Mouse (Mus musculus) macrophage (primary cell): ENCODE data around the gene Rab35. TPM values are rescaled to one million over a fixed set of nuclear protein-coding genes. Genes with fewer than 3 reads are reported as not detected.

Experiments used
- H3K27ac ChIP-seq: fragments of 350-480 bp; formaldehyde crosslinking; 2 replicates; pipeline ENCODE4 v1.9.0; 2021
- H3K36me3 ChIP-seq: fragments of 350-480 bp; formaldehyde crosslinking; 2 replicates; pipeline ENCODE4 v1.9.0; 2021; ENCODE audit errors: inconsistent target
- H3K4me3 ChIP-seq: fragments of 350-480 bp; formaldehyde crosslinking; 2 replicates; pipeline ENCODE4 v1.9.0; 2021; ENCODE audit errors: inconsistent target
- H3K79me2 ChIP-seq: fragments of 350-480 bp; formaldehyde crosslinking; 2 replicates; pipeline ENCODE4 v1.9.0; 2021; ENCODE audit errors: inconsistent target
- WGBS: methylation state at CpG from one replicate; pipeline ENCODE4 v1.1.7; 2026; ENCODE audit warnings: inconsistent platforms; ENCODE audit not compliant: missing documents; 5-methylcytosine and 5-hydroxymethylcytosine counted together
- polyA plus RNA-seq: library from polyadenylated mRNA; stranded (reverse); fragments of 250-400 nt; gene quantifications from 3 replicates; pipeline ENCODE4 v1.2.4, GENCODE M21; 2018; ENCODE audit warnings: inconsistent platforms

Gene Rab35
- polyA plus RNA-seq, 1 experiment from 2014 or later: 67.5 TPM

DNA sequence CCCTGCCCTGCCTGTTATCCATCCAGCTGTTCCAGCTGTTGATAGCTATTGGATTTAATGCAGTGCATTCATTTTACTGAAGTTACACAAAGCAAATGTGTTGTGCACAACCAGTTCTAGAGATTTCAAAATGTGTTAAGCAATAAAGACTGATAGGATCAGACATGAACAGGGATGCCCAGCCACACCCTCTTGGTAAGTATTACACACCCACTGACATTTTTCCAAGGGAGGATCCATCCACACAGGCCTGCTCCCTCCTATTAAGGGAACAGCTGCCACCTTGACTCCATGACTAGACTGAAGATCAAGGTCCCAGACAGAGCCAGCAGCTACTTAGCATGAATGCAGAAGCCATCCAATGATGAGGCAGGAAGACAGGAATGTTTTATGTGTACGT, 25.5 kb downstream of the Rab35 start:
- no peak overlapping the region for H3K27ac ChIP-seq
- no peaks in the 10 kb centered on the region for H3K36me3 ChIP-seq
- no peak overlapping the region for H3K4me3 ChIP-seq
- WGBS: 86% methylated on average over 1 of the region's 1 CpGs
- no peaks in the 10 kb centered on the region for H3K79me2 ChIP-seq

DNA sequence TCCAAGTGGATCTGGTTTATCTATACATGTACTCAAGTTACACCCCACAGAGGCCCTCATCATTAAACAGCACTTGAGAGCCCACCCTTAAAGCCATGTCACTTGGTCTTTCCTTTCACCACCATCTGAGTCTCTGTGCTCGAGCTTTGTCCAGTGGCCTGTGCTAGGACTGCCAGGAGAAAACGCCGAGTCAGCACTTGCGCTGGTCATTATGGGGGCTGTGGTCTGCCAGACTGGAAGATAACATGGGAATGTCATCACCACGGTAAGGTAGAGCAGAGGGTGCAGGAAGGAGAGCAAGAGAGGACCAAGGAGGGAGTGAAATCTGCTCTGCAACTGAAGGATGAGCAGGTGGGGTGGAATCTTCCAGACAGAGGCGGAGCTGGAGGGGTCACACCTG, 26.6 kb downstream of the Rab35 start:
- Histone ChIP-seq H3K36me3 (no peaks in the 10 kb centered on the region), H3K4me3 (no peak overlapping the region), H3K79me2 (no peaks in the 10 kb centered on the region), H3K27ac (no peak overlapping the region)
- WGBS: 87% methylated on average over 6 of the region's 6 CpGs

DNA sequence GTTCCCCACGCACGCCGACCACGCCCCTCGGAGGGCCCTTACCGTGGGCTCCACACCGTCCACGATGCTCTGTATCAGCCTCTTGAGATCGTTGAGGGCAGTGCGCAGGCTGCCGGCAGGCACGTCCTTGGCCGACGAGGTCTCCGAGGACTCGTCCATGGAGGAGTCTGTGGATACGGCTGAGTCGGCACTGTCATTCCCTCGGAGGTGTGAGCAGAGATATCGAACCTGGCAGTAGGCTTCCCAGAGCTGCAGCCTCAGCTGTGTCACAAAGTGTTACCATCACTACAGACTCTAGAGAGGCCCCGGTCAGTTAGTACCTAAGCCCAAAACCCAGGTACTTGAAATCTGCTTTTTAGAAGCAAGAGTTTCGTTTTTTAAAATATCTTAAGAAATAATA, 30.9 kb downstream of the Rab35 start:
- H3K79me2 ChIP-seq: no peaks in the 10 kb centered on the region
- H3K36me3 ChIP-seq: no peaks in the 10 kb centered on the region
- no peak overlapping the region for H3K4me3 ChIP-seq
- no peak overlapping the region for H3K27ac ChIP-seq
- 93% methylated on average over 22 of the region's 22 CpGs for WGBS

DNA sequence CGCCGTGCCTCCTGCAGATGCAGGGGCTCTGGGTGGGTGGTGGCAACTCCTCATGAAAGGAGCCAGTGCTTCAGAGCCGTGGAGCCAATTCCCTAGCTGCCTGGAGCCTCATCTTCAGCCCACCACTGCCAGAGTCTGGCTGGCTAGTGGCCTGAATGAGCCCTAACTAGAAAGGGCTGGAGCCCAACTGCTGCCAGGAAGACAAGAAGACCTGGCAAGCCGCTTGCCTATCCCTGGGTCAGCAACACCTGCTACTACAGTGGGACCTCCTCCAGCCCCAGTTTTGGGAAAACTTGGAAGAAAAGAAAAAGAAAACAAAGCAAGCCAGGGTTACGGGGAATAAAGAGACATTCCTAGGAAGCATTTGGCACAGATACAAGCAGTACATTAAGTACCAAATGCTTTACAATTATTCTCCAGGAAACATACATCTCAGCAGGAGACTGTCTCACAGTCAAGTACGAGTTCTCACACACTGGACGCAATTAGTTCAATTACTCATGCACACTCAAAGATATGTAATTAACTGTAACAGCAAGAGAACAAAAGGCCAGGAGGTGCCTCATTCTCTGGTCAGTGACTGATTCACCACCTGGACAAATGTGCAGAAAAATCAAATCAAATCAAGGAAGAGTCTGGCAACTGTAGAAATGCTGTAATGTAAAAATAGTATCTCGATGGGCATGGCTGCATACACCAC, 34.8 kb downstream of the Rab35 start:
- Histone ChIP-seq H3K36me3 (no peaks in the 10 kb centered on the region), H3K4me3 (no peak overlapping the region), H3K79me2 (no peaks in the 10 kb centered on the region), H3K27ac (no peak overlapping the region)
- WGBS: 93% methylated on average over 8 of the region's 8 CpGs

DNA sequence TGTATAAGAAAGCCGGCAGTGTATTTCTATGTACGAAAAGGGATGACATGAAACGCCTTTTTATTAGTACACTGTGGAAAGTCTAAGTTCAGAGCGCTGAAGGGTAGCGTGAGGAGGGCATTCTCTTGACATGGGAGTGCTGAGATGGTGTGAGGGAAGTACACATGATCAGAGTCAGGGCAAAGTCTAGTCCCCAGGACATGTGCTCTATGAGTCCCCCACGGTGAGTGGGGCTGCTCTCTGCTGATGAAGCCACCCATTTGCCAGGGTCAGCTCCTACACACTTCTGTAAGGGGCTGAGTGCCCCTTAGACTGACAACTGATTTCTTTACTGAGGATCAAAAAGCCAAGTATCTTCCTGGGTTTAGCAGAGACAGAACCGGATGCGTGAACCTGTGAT, 35.5 kb downstream of the Rab35 start:
- Histone ChIP-seq H3K79me2 (no peaks in the 10 kb centered on the region), H3K36me3 (no peaks in the 10 kb centered on the region), H3K4me3 (no peak overlapping the region), H3K27ac (no peak overlapping the region)
- WGBS: 93% methylated on average over 8 of the region's 8 CpGs

DNA sequence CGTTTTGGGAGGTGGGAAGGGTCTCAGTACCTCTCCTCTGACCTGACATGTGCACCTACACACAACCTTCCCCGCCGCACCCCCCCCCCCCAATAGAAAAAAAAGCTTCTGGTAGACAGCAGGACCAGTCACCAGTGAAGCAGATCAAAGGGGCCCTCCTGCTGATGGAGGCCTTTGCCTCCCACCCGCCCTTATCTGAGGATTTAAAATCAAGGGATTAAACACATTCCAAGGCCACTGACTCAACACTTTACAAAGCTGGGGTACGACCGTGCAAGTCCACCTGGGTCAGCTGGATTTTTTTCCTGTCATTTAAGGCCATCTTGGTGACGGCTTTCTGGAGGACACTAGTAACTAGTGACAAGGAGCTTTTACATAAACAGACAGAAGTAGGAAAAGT, 36.2 kb downstream of the Rab35 start:
- H3K4me3 ChIP-seq: no peak overlapping the region
- H3K27ac ChIP-seq: no peak overlapping the region
- no peaks in the 10 kb centered on the region for H3K36me3 ChIP-seq
- WGBS: 89% methylated on average over 7 of the region's 7 CpGs
- no peaks in the 10 kb centered on the region for H3K79me2 ChIP-seq

DNA sequence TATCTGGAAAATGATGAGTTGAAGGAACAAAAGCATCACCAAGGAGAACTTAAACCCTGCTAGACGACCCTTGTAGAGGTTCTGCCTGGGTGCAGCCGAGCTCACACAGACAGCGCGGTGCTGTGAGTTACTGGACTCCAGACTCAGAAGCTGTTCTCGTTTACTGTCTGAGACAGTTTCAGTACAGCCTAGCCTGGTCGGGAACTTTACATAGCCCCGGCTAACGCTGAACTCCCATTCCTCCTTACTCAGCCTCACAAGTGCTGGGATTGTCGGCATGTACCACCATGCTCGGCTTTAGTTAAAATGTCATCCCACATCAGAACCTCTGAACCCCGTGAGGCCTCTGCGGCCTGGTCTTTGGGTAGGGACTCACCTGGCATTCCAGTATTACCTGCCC, 37.3 kb downstream of the Rab35 start:
- 94% methylated on average over 12 of the region's 12 CpGs for WGBS
- Histone ChIP-seq H3K36me3 (no peaks in the 10 kb centered on the region), H3K4me3 (no peak overlapping the region), H3K79me2 (no peaks in the 10 kb centered on the region), H3K27ac (no peak overlapping the region)

DNA sequence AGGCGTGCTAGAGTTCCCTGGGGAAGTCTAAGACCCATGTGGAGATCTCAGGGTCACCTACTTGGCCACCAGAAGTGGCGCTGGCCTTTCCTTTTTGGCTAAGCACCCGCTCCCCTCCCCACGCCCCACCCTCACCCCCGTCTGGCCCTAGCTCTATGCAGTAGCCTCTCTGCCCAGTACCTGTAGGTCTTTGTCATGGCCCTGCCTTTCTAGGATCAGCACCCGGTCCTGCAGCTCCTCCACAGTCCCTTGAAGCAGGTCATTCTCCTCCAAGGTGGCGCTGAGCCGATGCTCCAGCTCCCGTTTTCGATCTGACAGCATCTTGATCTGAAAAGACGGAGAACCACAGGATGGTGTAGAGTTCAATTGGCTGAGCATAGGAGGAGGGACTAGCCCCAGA, 38.3 kb downstream of the Rab35 start:
- no peak overlapping the region for H3K27ac ChIP-seq
- H3K4me3 ChIP-seq: no peak overlapping the region
- 93% methylated on average over 11 of the region's 11 CpGs for WGBS
- no peaks in the 10 kb centered on the region for H3K36me3 ChIP-seq
- H3K79me2 ChIP-seq: no peaks in the 10 kb centered on the region

DNA sequence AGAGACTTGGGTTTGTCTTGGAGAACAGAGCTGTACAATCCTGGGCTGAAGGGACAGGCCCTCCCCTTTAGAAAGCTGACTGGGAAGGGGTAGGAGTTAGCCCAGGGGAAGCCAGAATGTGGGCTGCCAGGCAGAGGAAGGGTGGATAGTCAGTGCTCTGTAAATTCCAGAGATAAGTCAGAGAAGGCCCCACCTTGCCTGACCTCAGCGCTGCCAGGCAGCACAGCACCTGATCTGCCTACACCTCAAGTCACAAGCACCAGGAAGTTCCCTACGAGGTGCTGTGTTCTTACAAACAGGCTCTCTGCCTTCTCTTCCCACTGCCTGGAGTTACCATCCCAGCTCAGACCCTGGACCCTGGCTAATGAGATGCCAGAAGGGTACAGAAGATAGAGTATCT, 38.7 kb downstream of the Rab35 start:
- Histone ChIP-seq H3K27ac (no peak overlapping the region), H3K4me3 (no peak overlapping the region), H3K79me2 (no peaks in the 10 kb centered on the region), H3K36me3 (no peaks in the 10 kb centered on the region)
- 65% methylated on average over 2 of the region's 2 CpGs for WGBS

DNA sequence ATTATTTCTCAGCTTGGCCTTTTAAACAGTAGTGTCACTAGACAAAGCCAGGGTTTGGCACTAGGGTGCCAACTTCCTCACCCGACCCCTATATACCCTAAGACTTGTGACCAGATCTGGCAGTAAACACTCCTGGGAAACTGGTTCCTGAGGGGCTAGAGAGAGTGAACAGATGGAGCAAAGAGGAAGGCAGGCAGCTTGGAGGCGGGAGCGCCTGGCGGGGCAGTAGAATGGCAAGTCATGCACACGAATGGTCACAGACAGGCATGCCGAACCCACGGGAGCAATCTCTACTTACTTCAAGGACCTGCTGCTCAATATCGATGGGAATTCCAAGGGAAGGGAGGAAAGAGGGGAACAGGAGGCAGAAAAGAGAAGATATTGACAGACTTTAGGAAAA, 40.1 kb downstream of the Rab35 start:
- no peaks in the 10 kb centered on the region for H3K36me3 ChIP-seq
- H3K27ac ChIP-seq: no peak overlapping the region
- WGBS: 82% methylated on average over 8 of the region's 8 CpGs
- H3K79me2 ChIP-seq: no peaks in the 10 kb centered on the region
- H3K4me3 ChIP-seq: no peak overlapping the region

DNA sequence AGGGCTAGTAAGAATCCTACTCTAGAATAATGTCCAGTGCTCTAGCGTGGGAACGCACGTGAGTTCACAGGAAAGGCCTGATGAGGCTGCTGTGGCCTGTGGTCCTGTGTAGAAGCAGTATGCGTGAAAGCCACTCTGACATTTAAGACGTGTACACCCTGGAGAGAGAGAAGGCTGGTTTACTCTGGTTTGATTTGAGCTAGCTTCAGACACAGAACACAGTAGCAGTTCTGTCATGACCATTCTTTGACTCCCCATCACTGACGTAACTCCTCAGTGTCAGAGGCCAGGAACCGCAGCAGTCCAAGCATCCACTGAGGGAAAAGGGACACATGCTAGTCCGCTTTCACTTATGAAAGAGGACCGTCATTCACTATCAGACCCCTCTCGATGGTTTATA, 53.4 kb downstream of the Rab35 start:
- WGBS: 92% methylated on average over 10 of the region's 10 CpGs
- Histone ChIP-seq H3K27ac (no peak overlapping the region), H3K4me3 (no peak overlapping the region), H3K79me2 (no peaks in the 10 kb centered on the region), H3K36me3 (no peaks in the 10 kb centered on the region)

DNA sequence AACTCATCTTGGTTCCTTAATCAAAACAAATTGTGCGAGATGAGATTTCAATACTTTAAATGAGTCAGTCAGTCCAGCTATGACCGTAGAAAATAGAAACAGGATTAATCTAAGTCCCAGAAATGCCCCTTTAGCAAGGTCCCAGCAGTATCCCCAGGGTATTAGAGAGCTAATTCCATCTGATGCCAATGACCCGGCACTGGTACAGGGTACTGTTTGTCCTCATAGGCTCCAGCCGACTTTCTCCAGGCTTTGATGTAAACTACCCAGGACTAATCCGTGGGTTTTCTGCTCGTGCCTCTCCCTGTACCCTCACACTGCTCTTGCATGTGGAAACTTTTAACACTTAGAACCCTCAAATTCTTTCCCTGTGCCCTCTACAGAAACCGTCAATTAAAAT, 55.0 kb downstream of the Rab35 start:
- Histone ChIP-seq H3K27ac (no peak overlapping the region), H3K79me2 (no peaks in the 10 kb centered on the region), H3K36me3 (no peaks in the 10 kb centered on the region), H3K4me3 (no peak overlapping the region)
- WGBS: 92% methylated on average over 7 of the region's 7 CpGs

DNA sequence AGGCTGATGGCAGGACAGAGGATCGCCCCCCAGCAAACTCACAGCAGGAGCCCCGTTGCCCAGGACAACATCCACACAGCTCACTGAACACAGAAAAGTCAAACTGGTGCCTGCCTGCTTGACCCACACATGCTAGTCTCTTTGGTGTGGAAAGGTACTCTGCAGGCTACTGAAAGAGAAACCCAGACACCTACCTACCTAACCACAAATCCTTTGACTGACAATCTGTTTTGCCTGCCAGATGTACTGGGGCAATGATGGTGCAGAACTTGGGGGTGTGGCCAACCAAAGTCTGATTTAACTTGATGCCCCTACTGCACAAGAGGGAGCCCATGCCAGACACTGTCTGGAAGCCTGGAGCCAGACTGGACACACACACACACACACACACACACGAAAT, 61.6 kb downstream of the Rab35 start:
- no peak overlapping the region for H3K27ac ChIP-seq
- WGBS: 82% methylated on average over 3 of the region's 3 CpGs
- no peaks in the 10 kb centered on the region for H3K79me2 ChIP-seq
- no peaks in the 10 kb centered on the region for H3K36me3 ChIP-seq
- H3K4me3 ChIP-seq: no peak overlapping the region

DNA sequence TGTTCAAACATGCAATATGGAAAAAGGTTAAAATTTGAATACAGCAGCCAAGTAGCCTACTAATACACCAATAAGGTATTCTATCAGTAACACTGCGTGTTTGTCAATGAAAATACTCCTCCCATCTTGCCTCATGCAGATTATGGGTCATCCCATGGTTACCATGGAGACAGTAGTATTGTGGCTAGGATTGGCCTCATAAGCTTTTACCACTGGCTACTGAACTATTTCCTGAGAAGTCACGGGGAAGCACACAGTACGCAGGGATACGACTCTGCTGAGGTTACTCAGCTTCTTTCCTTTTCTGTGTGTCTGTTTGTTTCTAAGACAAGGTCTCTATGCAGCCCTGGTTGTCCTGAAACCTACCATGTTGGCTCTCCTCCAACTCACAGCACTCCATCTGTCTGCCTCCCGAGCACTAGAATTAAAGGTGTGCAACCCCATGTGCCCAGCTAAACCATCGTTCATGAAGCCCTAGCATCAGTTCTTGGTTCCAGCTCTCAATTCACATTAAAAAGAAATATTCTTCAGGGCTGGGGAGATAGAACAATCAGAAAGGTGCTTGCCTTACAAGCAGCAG, 63.6 kb downstream of the Rab35 start:
- Histone ChIP-seq H3K4me3 (no peak overlapping the region), H3K27ac (no peak overlapping the region), H3K36me3 (no peaks in the 10 kb centered on the region), H3K79me2 (no peaks in the 10 kb centered on the region)
- WGBS: 23% methylated on average over 5 of the region's 6 CpGs

DNA sequence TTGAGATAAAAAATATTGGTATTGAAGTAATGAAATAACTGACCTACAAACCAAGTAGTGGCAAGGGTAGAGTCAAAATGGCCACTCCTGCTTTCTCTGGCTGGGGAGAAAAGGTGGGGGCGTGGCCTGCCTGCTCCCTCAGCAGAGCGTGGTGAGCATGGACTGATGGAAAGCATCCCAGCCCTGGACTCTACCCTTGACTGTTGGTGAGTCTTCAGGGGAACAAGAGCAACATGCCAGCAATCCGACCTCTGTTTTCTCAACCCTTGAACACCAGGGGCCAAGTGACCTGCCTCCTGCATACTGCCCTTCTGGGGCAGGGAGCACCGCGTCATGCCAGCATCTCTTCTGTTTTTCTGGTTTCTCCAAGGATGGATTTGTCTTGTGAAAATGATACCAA, 65.1 kb downstream of the Rab35 start:
- no peaks in the 10 kb centered on the region for H3K79me2 ChIP-seq
- H3K27ac ChIP-seq: no peak overlapping the region

More for the DNA sequence above, 65.1 kb downstream of the Rab35 start:
- H3K36me3 ChIP-seq: no peaks in the 10 kb centered on the region
- H3K4me3 ChIP-seq: no peak overlapping the region
- 92% methylated on average over 5 of the region's 5 CpGs for WGBS
